Mouse (Mus musculus): ENCODE measurements around the gene Slc22a15. TPM values are rescaled to one million over a fixed set of nuclear protein-coding genes. Genes with fewer than 3 reads are reported as not detected.

Slc22a15 gene
- polyA plus RNA-seq, 1 experiment from 2014 or later: 7.9 TPM

GRCm38 (mm10) chr3:101806149-101806548, 118.1 kb downstream of the Slc22a15 start:
- no peak overlapping the region for H3K27ac ChIP-seq (replicated peaks; ENCODE audit: low read depth, low read length)
- peak; percentile 89 for DNase-seq
- 10% methylated on average over 16 of the region's 16 CpGs for WGBS
- H3K4me3 ChIP-seq (replicated peaks; ENCODE audit: low read depth, low read length): no peak overlapping the region
- peaks cover 6% of the 10 kb centered on the region; the same call in 1 of the 2 replicates for H3K4me1 ChIP-seq (ENCODE audit: control insufficient read depth, insufficient read depth, low read length)
- H3K36me3 ChIP-seq (ENCODE audit: control insufficient read depth, insufficient read depth, low read length): no peaks in the 10 kb centered on the region
- no peak overlapping the region for H3K9ac ChIP-seq (replicated peaks; ENCODE audit: low read length)
- ATAC-seq (ENCODE audit: low FRiP score, low TSS enrichment): peak; percentile 88
- H3K4me2 ChIP-seq (ENCODE audit: low read length): peak overlapping the region; percentile 15; the same call in 1 of the 2 replicates
- no peaks in the 10 kb centered on the region for H3K27me3 ChIP-seq (ENCODE audit: control insufficient read depth, insufficient read depth, low read length)
- no peaks in the 10 kb centered on the region for H3K9me3 ChIP-seq (ENCODE audit: control insufficient read depth, low read length)

Other genes starting within 250 kb of the Slc22a15 start
- 0.23 TPM in 1 of 2 replicates, not detected in the other for gene Mab21l3, start 75.5 kb downstream of the Slc22a15 start, polyA plus RNA-seq (2014; fragmentation: Nextera tagmentation; extraction: Ambion mirVana)
- 45.0 and 46.2 TPM in 2 replicates for gene Nhlh2, start 85.6 kb upstream of the Slc22a15 start, polyA plus RNA-seq (2014; fragmentation: Nextera tagmentation; extraction: Ambion mirVana)
- gene Casq2, start 162.0 kb upstream of the Slc22a15 start, polyA plus RNA-seq (2014; fragmentation: Nextera tagmentation; extraction: Ambion mirVana): 0.16 and 0.26 TPM in 2 replicates

Measured in midbrain, embryonic 14.5 days (tissue).